Mouse (Mus musculus) limb, embryonic 11.5 days (tissue): ENCODE results near the gene Gpr4. TPM values are rescaled to one million over a fixed set of nuclear protein-coding genes. Genes with fewer than 3 reads are reported as not detected.

Experiments
- ATAC-seq: fragments of 200-750 bp; cut with Nextera tagmentation; 2 replicates; pipeline ENCODE4 v1.8.0; 2017; ENCODE audit warnings: low read depth; ENCODE audit not compliant: insufficient number of reproducible peaks, low FRiP score, low TSS enrichment
- DNase-seq: peaks from one replicate; pipeline ENCODE4 v3.0.0-alpha.2; 2015; ENCODE audit warnings: low spot score
- H3K27ac ChIP-seq: fragments of 300-500 bp; sonication (generic); replicated peaks from 2 replicates; pipeline ENCODE4 v1.5.1; 2014; ENCODE audit warnings: low read depth, mild to moderate bottlenecking, low read length
- H3K27me3 ChIP-seq: fragments of 300-500 bp; sonication (generic); 2 replicates; pipeline ENCODE4 v1.6.1; 2014; ENCODE audit warnings: mild to moderate bottlenecking, low read length, mixed read lengths; ENCODE audit not compliant: control insufficient read depth, insufficient read depth
- H3K36me3 ChIP-seq: fragments of 300-500 bp; sonication (generic); 2 replicates; pipeline ENCODE4 v1.6.1; 2014; ENCODE audit warnings: mild to moderate bottlenecking, low read length, moderate library complexity, mixed read lengths; ENCODE audit not compliant: control insufficient read depth, insufficient read depth
- H3K4me1 ChIP-seq: fragments of 300-500 bp; sonication (generic); 2 replicates; pipeline ENCODE4 v1.6.1; 2014; ENCODE audit warnings: low read length, mixed read lengths; ENCODE audit not compliant: control insufficient read depth, insufficient read depth
- H3K4me2 ChIP-seq: fragments of 300-500 bp; sonication (generic); 2 replicates; pipeline ENCODE4 v1.6.1; 2014; ENCODE audit warnings: low read depth, mild to moderate bottlenecking, moderate library complexity; ENCODE audit not compliant: severe bottlenecking
- H3K4me3 ChIP-seq: fragments of 300-500 bp; sonication (generic); 2 replicates; pipeline ENCODE4 v1.5.1; 2014; ENCODE audit warnings: low read depth, low read length
- H3K9ac ChIP-seq: fragments of 300-500 bp; sonication (generic); 2 replicates; pipeline ENCODE4 v1.6.1; 2014; ENCODE audit warnings: mild to moderate bottlenecking, low read length
- H3K9me3 ChIP-seq: fragments of 300-500 bp; sonication (generic); 2 replicates; pipeline ENCODE4 v1.6.1; 2016; ENCODE audit warnings: low read length; ENCODE audit not compliant: control insufficient read depth
- WGBS: fragments of 180-500 bp; shearing (Covaris S2); extraction: QIAGEN DNeasy Blood & Tissue Kit; methylation state at CpG from one replicate; pipeline ENCODE4 v1.1.7; 2014; 5-methylcytosine and 5-hydroxymethylcytosine counted together
- microRNA counts: library from miRNA; unstranded; fragments of <30 nt; microRNA quantifications from one replicate; lab custom pipeline; 2016
- microRNA-seq: library from miRNA; unstranded; fragments of <30 nt; microRNA quantifications from one replicate; pipeline ENCODE4, GENCODE M21; 2016
- polyA plus RNA-seq: library from polyadenylated mRNA; unstranded; fragments of >200 nt; fragmentation: Nextera tagmentation; extraction: Ambion mirVana; gene quantifications from 2 replicates; pipeline ENCODE4 v1.2.1, GENCODE M21; 2014

Gene Gpr4
- polyA plus RNA-seq, 1 experiment from 2014 or later: 10.5 TPM

- WGBS: 2% methylated on average over 19 of the region's 21 CpGs
These were observed 58.3 kb downstream of the Gpr4 start for GRCm38 (mm10) chr7:19270509-19271237.

DNA sequence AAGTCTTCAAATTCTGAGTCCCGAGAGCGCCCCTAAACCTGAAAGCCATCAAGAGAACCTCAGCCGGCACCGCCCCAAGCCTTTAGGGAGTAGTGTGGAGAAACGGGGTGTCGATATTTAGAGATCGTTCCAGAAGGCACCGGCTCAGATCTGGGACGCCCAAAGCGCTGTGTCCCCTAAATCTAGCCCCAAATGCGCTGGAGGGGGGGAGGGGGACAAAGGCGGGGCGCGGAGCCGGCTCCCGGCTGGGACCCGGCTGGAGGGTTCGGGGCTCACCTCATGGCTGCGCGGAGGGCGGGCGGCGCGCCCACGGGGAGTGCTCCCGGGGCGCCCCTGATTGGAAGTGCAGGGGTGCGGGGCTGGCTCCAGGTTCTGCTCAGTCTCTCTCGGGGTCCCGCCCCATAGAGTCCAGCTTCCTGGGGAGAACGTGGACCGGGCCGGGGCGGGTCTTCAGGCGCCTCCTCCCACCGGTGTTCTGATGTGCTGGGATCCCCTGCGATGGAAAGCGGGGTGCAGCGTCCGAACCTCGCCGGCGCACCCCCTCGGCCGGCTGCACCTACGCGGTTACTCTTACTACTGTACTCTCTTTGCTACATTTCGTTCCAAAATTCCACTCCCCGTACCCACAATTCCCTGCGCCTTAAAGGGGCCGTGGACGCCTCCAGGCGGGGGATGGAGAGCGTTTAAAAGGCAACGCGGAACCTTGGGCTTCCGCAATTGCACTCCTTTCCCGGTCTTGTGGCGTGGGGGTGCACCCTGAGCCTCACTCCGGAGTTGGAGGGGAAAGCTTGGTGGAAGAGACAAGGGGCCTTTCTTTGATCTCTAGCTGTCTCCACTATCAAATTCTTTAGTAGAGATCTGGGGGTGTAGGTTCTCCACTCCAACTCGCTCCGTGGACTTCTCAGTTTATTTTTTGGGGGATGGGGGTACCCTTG, 59.2 kb downstream of the Gpr4 start, which contains the start of gene Vasp:
Vasp (minus strand) TSS at position 580 of the 935 bp plus-strand sequence.
- no peaks in the 10 kb centered on the region for H3K27me3 ChIP-seq
- ATAC-seq: peak; percentile 39
- no peaks in the 10 kb centered on the region for H3K9me3 ChIP-seq
- peak within 1 kb of the TSS; percentile 89 for H3K4me3 ChIP-seq
- H3K4me1 ChIP-seq: peaks cover 19% of the 10 kb centered on the region
- H3K4me2 ChIP-seq: peak within 1 kb of the TSS; percentile 99
- H3K9ac ChIP-seq: peak within 1 kb of the TSS; percentile 70
- WGBS: under 1% methylated on average over 62 of the region's 62 CpGs
- no peaks in the 10 kb centered on the region for H3K36me3 ChIP-seq
- H3K27ac ChIP-seq: peak within 1 kb of the TSS; percentile 70
- peak; percentile 89 for DNase-seq

More at GRCm38 (mm10) chr7:19270509-19271237, 58.3 kb downstream of the Gpr4 start:
- Histone ChIP-seq H3K4me1 (peaks cover 22% of the 10 kb centered on the region), H3K27me3 (no peaks in the 10 kb centered on the region), H3K9ac (peak overlapping the region; percentile 70), H3K36me3 (peaks cover 2% of the 10 kb centered on the region; the same call in 1 of the 2 replicates), H3K4me3 (peak overlapping the region; percentile 89), H3K9me3 (no peaks in the 10 kb centered on the region), H3K27ac (peak overlapping the region; percentile 70), H3K4me2 (peak overlapping the region; percentile 99)
- DNase-seq (peak; percentile 52), ATAC-seq (no peak)

DNA sequence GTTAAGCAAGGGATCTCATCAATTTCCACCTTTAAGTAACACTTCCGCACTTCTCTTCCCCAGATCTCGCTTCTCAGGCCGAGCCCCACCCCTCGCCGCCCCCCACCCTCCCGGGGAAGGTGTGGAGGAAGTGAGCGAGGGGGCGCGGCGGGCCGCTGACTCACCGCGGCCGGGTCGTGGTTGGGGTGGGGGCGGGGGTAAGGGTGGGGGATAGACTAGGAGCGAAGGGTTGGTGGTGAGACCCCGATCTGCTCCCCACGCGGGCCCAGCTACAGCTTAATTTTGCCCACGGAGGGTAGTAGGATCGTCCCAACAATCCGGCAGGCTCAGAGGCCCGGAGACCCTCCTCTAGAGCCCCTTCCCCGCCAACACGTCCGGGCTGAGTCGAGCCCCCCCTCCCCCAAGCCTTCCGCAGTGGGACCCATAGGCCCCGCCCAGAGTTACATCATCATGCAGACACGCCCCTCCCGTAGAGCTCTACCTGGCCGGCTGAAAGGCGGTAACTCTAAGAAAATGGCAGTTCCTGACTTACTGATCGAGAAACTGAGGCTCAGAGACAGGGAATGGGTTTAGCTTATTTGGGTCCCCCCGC, 59.9 kb downstream of the Gpr4 start:
- H3K27me3 ChIP-seq: no peaks in the 10 kb centered on the region
- peak overlapping the region; percentile 99 for H3K4me2 ChIP-seq
- WGBS: under 1% methylated on average over 36 of the region's 36 CpGs
- H3K9me3 ChIP-seq: no peaks in the 10 kb centered on the region
- H3K4me1 ChIP-seq: peaks cover 17% of the 10 kb centered on the region
- peak overlapping the region; percentile 63 for H3K27ac ChIP-seq
- no peaks in the 10 kb centered on the region for H3K36me3 ChIP-seq
- H3K9ac ChIP-seq: peak overlapping the region; percentile 70
- DNase-seq: peak; percentile 88
- ATAC-seq: peak; percentile 74
- H3K4me3 ChIP-seq: peak overlapping the region; percentile 89

MicroRNA genes within 50 kb of the gene (microRNA counts, 519-probe panel; counts per million panel counts)
- microRNA mmu-miR-330 (lab: Ali Mortazavi, UCI): not detected

Small RNA genes lying within 50 kb of the gene (microRNA-seq; reads per million reads assigned to microRNA genes)
- 240 reads per million, percentile 60 among the genes with 10 or more reads in this experiment for gene Mir330

Other genes with a start within 250 kb of the Gpr4 start
- not detected in 2 replicates for gene Nanos2, start 225.1 kb upstream of the Gpr4 start, polyA plus RNA-seq
- gene Mypop, start 221.3 kb upstream of the Gpr4 start, polyA plus RNA-seq: 4.5 and 5.7 TPM in 2 replicates
- 31.4 and 32.5 TPM in 2 replicates for gene Irf2bp1, start 208.5 kb upstream of the Gpr4 start, polyA plus RNA-seq
- gene Foxa3, start 189.0 kb upstream of the Gpr4 start, polyA plus RNA-seq: 0.21 and 0.44 TPM in 2 replicates
- gene Sympk, start 188.2 kb upstream of the Gpr4 start, polyA plus RNA-seq: 36.0 and 37.6 TPM in 2 replicates
- not detected in 2 replicates for gene Rsph6a, start 157.8 kb upstream of the Gpr4 start, polyA plus RNA-seq
- gene Dmwd, start 136.3 kb upstream of the Gpr4 start, polyA plus RNA-seq: 18.8 and 25.6 TPM in 2 replicates
- 8.6 and 9.2 TPM in 2 replicates for gene Dmpk, start 128.7 kb upstream of the Gpr4 start, polyA plus RNA-seq
- 8.7 and 8.9 TPM in 2 replicates for gene Six5, start 117.9 kb upstream of the Gpr4 start, polyA plus RNA-seq
- gene Gm4969, start 94.2 kb upstream of the Gpr4 start, polyA plus RNA-seq: 1.8 and 2.0 TPM in 2 replicates
- 9.3 and 9.8 TPM in 2 replicates for gene Fbxo46, start 92.7 kb upstream of the Gpr4 start, polyA plus RNA-seq
- gene Qpctl, start 63.2 kb upstream of the Gpr4 start, polyA plus RNA-seq: 10.7 and 11.7 TPM in 2 replicates
- 179 and 183 TPM in 2 replicates for gene Snrpd2, start 62.8 kb upstream of the Gpr4 start, polyA plus RNA-seq
- gene Gipr, start 46.4 kb upstream of the Gpr4 start, polyA plus RNA-seq: 0.23 TPM in 1 of 2 replicates, not detected in the other
- gene Eml2, start 36.1 kb upstream of the Gpr4 start, polyA plus RNA-seq: 2.2 and 2.3 TPM in 2 replicates
- gene Opa3, start 15.8 kb downstream of the Gpr4 start, polyA plus RNA-seq: 42.9 and 43.2 TPM in 2 replicates
- 62.3 and 65.6 TPM in 2 replicates for gene Vasp, start 59.3 kb downstream of the Gpr4 start, polyA plus RNA-seq
- gene Ppm1n, start 67.5 kb downstream of the Gpr4 start, polyA plus RNA-seq: 0.24 TPM in 1 of 2 replicates, not detected in the other
- 9.0 and 10.0 TPM in 2 replicates for gene Rtn2, start 70.1 kb downstream of the Gpr4 start, polyA plus RNA-seq
- 0.06 TPM in 1 of 2 replicates, not detected in the other for gene Fosb, start 97.5 kb downstream of the Gpr4 start, polyA plus RNA-seq
- 104 and 114 TPM in 2 replicates for gene Ercc1, start 132.2 kb downstream of the Gpr4 start, polyA plus RNA-seq
- gene Cd3eap, start 146.9 kb downstream of the Gpr4 start, polyA plus RNA-seq: 21.1 and 24.8 TPM in 2 replicates
- gene Ppp1r13l, start 147.2 kb downstream of the Gpr4 start, polyA plus RNA-seq: 6.6 and 8.7 TPM in 2 replicates
- gene Ercc2, start 169.5 kb downstream of the Gpr4 start, polyA plus RNA-seq: 11.8 and 13.5 TPM in 2 replicates
- 2.7 and 3.5 TPM in 2 replicates for gene Klc3, start 191.6 kb downstream of the Gpr4 start, polyA plus RNA-seq
- 3.8 and 5.2 TPM in 2 replicates for gene Ckm, start 192.2 kb downstream of the Gpr4 start, polyA plus RNA-seq
- 10.0 and 10.8 TPM in 2 replicates for gene Mark4, start 246.3 kb downstream of the Gpr4 start, polyA plus RNA-seq